Mouse (Mus musculus): ENCODE measurements at regions not wholly inside any gene's neighbourhood (a gene's known extent, or its start where the extent isn't known, plus 50 kb on each side); places are given as distances from the start of the nearest gene placed in this dataset.
A peak's percentile ranks its signal among the peaks of the same experiment; 100 is the strongest.
"Not testable (repeated sequence)": the region's sequence is repeated elsewhere in the genome, so short reads cannot be mapped to it uniquely, and the experiment has no call there.

DNA sequence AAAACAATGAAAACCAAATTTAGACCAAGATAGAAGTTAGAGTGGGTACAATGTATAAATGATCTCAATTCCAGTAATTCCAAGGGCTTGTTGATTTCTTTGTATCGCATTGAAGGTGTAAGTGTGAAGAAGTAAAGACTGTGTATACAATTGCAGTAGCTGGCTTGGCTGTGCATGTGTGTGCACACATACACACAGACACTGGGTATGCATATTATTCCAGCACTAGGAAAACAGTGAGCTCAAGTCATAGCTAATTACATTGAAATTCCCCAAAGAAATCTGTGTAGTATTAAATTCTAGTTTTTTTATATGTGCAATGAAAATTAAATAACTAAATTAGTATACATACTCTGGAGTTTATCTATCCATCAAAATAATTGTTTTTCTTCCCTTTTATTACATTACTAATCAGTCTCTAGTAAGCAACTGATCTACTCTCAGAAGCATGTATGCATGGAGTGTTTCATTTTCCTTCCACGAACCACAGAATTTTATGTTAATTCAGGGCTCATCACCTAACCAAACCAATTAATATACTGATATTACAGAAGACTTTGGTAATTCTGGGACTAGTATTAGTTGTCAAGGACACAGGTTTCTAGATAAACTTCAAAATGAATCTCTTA, 56.5 kb downstream of the Gm8797 start:
- no peak for DNase-seq (ENCODE audit: low read depth)

DNA sequence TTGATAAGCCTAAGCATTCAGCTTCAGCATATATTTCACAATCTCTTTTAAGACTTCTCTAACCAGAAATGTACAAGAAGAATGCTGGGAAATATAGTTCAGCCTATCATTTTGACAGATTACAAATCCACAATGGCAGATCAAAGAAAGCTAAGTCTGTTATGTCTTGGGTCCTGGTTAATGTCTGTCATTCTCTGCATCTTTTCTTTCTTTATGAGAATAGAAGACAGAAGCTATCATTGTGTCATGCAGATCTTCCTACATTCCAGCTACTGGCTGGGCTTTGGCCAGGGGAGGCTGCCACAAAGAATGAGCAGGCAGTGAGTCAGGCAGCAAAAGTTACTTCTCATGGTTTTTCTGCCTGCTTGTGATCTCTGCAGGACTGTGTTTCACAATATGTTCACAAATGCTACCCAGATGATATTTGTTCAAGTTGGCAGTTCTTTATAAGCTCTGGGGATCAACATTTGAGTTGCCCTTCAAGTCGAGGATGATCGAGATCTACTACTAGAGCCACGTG, 60.5 kb downstream of the Gm8797 start:
- DNase-seq (ENCODE audit: low read depth) = peak; percentile 81

DNA sequence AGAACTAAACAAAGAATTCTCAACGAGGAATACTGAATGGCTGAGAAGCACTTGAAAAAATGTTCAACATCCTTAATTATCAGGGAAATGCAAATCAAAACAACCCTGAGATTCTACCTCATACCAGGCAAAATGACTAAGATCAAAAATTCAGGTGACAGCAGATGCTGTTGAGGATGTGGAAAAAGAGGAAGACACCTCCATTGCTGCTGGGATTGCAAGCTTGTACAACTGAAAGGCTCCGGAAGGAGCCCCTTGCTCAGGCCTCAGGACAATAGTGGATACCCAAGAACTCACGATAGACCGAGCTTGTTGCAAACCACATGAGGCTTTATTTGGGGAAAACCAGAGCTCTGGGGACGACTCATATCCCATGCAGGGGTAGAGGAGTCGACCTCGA, 69.6 kb downstream of the Gm8797 start:
- not testable (repeated sequence) for DNase-seq (ENCODE audit: low read depth)

DNA sequence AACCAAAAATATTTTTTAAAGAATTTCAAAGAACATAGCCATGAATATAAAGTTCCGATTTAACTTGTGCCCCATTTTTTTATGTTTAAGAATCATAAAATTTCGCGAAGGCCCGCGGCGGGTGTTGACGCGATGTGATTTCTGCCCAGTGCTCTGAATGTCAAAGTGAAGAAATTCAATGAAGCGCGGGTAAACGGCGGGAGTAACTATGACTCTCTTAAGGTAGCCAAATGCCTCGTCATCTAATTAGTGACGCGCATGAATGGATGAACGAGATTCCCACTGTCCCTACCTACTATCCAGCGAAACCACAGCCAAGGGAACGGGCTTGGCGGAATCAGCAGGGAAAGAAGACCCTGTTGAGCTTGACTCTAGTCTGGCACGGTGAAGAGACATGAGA, 109.6 kb downstream of the Gm8797 start:
- not testable (repeated sequence) for DNase-seq (ENCODE audit: low read depth)

DNA sequence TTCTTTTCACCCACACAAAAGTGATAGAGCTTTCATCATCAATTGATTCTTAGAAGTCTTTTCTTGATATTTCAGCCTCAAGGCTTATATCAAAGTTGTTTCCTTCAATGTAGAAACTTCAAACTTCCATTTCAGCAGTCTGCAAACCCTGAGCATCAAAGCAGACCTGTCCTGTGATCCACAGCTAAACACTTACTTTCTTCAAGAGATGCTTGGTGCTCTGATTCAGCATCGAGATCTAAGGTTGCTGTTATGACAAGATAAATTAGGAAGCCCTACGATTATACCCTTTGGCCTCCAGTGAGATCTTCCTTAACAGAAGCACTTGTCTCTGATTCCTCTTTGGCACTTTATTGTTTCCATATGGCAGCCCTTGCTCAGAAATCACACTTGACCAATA, 119.8 kb downstream of the Gm8797 start:
- DNase-seq (ENCODE audit: low read depth) = no peak

DNA sequence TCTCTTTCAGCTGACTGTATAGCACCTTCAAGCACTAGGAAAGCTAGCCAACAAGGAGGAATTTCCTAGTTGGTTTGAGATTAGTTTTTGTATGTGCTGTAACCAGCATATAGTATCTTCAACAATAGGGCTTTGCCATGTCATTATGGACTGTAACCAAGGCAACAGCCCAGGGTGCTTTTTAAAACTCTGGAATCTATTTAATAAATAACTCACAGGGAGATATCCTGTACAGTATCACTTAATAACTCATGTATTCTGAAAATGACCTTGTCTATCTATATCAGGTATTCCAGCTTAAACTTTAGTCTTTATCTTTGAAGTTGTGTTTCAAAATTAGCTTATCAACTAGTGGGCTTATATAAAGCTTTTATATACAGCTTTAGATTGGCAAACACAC, 128.5 kb downstream of the Gm8797 start:
- DNase-seq (ENCODE audit: low read depth) = no peak

DNA sequence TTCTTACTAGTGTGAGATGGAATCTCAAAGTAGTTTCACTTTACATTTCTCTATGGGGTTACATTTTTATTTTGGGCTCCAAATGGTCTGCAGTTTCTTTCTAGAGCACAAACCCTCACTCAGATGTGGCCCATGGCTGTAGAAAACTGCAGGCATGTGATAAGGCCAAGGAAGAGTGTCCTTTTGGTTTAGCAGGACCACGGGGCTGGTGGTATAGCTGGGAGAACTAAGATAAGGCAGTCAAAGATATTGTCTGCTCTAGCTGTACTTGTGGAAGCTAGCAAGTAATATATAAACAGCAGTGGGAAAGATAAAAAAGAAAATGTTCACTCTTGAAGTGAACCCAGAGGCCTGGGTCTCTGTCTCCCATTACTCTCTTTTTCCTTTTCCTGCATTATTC, 166.9 kb downstream of the Gm8797 start:
- DNase-seq (ENCODE audit: low read depth) = peak; percentile 2

DNA sequence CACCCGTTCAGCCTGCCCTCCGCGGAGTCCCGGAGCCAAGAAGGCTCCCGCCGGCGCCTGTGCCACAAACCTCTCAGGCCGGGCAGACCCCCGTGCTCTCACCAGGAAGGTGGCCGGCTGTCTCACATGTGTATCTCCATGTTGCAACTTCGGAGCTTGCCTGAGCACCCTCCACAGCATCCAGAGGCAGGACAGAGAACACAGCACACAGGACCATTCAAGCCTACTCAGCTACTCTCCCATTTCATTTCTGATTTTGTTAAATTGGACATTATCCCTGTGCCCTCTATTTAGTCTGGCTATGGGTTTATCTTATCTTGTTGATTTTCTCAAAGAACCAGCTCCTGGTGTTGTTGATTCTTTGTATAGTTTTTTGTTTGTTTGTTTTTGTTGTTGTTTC, 199.6 kb downstream of the Gm8797 start:
- DNase-seq (ENCODE audit: low read depth) = not testable (repeated sequence)

DNA sequence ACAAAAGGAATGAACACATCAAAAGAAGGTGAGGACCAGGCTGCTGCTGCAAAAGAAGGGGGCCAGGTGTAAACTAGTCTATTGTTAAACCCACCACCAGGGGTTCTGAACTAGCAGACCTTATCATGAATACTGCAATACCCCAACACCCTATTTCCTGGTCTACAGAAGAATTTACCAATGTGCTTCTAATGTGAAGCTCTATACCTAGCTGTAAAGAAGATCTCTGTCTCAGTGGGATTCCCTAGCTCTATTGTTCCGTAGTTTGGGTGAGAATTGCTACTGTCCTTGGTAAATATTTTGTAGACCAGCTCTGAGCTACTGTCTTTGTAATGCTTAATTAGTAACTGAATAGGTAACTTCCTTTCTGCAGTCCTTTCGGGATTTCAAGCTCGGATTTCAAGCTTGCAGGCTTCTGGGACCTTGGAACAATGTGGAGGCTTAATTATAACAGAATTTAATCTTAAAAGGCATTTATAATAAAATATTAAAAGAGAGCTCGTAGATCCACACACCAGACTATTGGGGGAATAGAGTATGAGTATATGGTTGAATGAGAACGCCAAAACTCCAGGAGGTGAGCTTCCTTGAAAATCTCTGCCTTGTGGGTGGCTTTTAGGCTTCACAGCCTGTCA, 238.5 kb downstream of the Gm8797 start:
- DNase-seq (ENCODE audit: low read depth) = not testable (repeated sequence)

DNA sequence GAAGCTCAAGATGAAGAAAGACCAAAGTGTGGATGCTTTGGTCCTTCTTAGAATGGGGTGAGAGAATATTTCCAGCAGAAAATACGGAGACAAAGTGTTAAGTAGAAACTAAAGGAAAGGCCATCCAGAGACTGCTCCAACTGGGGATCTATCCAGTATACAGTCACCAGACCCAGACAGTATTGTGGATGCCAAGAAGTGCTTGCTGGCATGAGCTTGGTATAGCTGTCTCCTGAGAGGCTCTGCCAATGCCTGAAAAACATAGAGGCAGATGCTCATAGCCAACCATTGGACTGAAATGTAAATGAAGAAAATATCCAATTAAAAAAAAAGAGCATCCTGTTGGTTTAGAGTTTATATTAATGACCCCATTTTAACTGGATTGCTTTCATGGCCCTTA, 253.8 kb downstream of the Gm8797 start:
- DNase-seq (ENCODE audit: low read depth) = no peak

DNA sequence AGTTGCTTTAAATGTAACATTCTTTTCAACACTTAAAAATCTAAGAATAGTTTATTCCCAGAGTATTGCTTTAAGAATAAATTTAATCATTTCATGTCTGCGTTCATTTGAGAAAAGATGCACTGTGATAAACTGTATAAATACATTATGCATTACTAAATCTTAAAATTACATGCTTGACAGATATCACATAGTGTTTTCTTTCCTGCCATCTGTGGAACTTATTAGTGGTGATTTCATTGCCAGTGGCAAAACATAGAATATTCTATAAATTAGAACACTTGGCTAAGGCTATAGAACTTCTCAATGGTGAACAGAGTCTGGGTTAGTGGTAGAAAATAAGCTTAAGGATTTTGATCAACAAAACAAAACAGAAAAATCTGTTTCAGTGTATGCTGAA, 268.1 kb downstream of the Gm8797 start:
- no peak for DNase-seq (ENCODE audit: low read depth)

DNA sequence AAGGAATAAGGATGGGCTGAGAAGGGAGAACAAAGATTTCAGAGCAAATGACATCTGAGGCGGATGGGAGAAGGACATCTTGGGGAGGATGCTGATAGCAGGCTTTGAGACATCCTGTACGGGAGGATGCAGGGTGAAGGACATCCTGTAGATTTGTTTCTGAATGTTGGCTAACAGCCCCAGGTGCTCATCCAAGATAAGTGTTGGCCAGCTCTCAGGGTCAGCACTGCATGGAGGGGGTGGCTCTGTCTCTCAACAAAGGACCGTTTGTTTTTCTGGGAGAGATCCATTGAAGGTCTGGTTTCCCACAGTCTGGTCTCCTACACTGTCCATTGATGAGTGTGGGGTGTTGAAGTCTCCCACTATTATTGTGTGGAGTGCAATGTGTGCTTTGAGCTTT, 290.7 kb downstream of the Gm8797 start:
- DNase-seq (ENCODE audit: low read depth) = not testable (repeated sequence)

DNA sequence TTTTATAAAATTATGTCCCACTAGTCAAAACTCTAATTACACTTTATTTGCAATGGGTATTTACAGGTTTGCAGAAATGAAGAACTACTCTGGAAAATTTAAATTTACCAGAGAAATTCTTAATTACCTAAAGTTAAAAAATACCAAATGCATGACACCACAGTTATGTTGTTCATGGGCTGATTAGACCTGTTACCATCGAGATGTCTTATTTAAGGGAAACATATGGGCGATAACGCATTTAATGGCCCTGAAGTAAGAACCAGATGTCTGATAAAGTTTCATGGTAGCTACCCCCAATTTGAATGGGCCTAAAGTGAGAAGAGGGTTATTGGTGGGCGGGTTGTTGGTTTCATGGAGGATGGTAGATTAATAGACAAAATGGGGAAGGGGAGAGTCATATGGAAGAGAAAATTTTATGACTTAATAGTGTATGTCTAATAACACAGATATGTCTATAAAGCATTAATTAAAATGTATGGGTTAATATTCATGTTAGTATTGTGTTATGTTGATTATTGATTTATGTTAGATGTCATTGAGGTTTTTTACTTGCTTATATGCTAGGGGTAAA, 299.0 kb downstream of the Gm8797 start:
- DNase-seq (ENCODE audit: low read depth) = peak; percentile 19

DNA sequence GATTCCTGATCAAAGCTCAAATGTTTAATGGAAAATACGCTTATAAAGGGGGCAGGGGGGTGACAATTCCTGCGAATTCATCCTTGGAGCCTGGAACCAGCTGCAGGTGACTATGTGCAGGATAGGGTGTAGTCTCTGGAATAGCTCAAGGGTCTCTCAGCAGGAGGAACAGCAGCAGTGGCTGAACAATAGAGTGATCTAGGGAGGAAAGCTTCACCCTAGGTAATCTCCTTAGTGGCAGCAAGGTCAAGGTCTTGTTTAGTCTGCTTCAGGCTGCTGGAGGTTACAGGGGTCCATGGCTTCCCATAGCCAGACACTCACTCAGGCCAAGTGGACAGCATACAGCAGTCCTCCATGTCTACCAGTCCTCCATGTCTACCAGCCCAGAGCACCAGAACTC, 301.3 kb downstream of the Gm8797 start:
- DNase-seq (ENCODE audit: low read depth) = no peak

DNA sequence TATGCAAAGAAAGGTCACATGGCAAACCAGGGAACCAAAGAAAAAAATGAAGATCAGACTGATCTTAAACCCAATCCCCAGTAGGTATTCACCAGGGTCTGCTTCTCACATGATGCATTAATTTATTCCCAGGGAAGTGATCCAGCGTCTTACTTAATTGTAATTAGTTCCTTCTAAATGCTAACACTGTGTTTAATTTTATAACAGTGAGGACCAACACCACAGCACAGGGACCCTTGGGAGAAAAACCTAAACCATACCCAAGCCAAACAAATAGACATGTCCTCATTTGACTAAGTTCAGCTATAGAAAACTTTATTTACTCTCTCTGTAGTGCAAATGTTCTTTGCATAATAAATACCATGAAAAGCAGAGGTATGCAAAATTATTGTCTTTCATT, 333.2 kb downstream of the Gm8797 start:
- no peak for DNase-seq (ENCODE audit: low read depth)

DNA sequence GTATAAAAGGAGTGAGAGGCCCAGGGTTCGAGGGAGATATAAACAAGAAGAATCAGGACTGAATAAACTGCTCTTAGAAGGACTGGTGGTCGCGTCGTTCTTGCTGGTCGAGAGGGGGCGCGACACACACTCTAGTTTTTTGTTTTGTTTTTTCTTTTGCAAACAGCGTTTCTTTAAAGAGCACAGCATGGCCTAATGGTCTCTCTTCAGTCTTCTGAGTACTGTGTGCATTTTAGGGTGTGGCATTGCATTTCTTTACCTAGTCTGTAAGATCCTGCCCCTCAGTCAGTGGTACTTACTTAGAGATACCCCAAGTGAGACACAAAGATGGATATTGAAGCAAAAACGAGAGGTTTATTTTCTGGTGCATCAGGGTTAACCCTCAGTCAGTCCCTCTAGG, 336.7 kb downstream of the Gm8797 start:
- no peak for DNase-seq (ENCODE audit: low read depth)

DNA sequence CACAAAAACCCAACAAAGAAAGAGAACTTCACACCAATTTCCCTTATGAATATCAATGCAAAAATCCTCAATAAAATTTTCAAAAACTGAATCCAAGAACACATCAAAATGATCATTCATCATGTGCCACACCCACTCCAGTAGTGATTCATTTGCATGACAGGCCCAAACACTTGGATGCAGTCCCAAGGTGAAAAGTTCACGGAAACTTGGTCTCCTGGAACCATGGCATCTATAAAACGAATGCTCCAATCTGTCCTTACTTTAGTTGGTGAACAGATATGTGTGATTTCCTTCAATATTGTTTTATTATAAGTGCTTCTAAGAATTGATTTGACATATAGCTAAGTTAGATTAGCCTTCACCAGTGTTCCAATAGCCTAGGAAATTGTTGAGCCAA, 343.3 kb downstream of the Gm8797 start:
- DNase-seq (ENCODE audit: low read depth) = no peak

DNA sequence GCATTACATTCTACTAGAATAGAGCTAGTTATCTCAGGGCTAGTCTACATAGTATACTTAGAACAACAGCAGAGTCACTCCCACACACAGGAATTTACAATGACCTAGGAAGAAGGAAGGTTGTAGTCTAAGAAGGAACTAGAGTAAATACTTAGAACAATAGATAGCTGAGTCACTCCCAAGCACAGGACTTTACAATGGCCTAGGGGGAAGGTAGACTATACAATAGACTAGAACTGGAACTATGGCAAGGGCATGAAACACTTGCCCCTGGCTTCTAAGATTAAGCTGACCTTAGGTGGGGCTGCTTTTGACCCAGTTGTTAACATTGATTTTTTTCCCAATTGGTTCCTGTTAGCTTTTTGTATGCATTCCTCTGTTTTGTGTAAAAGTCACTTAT, 343.8 kb downstream of the Gm8797 start:
- DNase-seq (ENCODE audit: low read depth) = not testable (repeated sequence)

DNA sequence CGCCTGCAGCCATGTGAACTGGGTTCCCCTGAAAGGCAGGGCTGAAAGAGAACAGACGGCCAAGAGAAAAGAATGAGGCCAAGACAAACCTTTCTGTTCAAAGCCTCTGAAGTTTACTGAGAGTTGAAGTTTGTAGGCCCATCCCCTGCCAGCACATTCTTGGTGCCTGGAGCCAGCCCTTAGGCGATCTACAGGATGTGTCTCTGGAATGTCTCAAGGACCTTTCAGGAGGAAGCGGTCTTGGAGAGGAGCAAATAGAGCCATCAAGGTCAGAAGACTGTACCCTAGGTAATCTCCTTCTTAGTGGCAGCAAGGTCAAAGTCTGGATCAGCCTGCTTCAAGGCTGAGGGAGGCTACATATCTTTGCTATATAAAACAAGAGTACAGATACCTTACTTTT, 350.3 kb downstream of the Gm8797 start:
- DNase-seq (ENCODE audit: low read depth) = no peak

DNA sequence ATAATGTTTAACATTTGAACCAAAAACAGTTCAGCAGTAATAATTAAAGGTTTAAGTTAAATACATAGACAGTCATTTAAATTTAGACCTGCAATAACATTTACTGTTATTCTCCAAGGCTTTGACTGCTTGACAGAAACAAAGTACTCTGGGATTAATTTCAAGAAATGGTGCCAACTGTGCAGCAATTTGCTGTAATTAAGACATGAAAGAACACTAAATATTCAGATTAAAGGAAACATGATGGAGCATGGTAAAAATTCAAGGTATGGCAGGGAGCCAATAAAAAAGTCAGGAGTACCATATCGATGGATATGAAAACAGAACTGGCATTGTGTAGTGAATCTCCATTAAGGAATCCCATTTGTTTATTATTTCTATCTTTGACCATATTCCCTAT, 352.3 kb downstream of the Gm8797 start:
- DNase-seq (ENCODE audit: low read depth) = no peak

DNA sequence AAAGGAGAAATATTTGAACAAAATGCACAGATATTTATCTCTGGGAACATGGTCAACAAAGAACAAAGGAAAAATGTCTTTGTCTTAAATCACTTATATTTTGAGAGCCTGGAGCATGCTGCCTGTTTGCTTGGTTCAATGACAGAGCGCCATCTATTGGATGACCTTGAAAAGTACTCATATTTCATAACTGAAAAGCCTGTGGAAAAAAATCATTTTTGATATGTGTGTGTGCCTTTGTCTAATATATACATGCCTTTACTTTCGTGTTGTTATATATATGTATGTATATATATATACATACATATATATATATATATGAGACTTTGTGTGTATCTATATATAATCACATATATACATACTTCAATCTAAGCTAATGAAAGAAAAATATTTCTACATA, 356.1 kb downstream of the Gm8797 start:
- DNase-seq (ENCODE audit: low read depth) = no peak

DNA sequence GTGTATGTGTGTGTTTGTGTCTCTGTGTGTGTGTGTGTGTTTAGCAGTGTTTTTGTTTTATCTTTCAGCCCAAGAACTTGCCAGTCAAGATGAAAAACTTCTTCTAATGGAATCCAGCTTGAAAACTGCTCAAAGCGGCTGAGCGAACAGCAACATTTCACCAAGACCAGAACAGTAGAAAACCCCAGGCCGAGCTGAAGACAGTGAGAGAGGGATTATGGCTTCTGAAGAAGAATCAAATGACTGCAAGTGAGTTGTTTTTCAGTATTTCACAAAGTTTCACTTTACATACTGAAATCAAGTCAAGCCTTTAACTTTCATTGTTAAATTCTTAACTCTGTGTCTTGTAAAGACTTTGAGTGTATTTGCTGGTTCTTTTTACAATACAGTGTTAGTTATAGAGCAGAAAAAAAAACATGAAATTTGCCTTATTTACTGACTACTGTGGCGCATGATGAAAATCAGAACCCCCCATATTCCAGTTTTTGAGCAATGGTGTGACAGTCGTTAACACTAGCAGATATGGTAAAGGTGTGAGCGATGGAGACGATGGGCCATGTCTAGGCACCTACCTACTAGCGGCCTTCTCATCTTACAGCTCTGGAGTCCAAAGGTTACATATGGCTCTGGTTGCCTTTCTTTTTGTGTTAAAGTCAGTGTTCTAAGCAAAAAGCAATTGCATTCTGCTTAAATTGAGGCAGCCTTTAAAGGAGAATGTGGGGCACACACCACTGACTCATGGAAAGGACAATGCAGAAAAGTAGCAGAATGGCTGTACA, 357.0 kb downstream of the Gm8797 start:
- no peak for DNase-seq (ENCODE audit: low read depth)

DNA sequence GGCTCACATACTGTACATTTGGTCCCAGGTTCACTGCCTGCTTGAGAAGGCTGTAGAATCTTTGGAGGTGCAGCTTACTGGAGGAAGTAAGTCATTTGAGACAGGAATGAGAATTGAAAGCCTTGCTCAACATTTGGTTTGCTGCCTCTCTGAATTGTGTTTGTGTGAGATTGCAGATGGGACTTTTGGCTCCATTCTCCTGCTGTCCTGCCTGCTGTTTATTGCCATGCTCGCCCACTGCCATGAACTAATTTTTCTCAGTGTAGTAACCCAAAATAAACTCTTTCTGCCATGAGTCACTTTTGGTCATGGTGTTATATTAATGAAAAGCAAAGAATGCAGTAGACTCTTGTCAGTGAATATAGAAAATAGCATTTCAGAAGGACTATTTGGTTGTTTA, 368.1 kb downstream of the Gm8797 start:
- no peak for DNase-seq (ENCODE audit: low read depth)
